Mouse (Mus musculus): ENCODE measurements at regions not wholly inside any gene's neighbourhood (a gene's known extent, or its start where the extent isn't known, plus 50 kb on each side); places are given as distances from the start of the nearest gene placed in this dataset.

- no peak overlapping the region for H3K27ac ChIP-seq (replicated peaks; ENCODE audit: low read depth, low read length)
- DNase-seq (ENCODE audit: low spot score) (no peak), ATAC-seq (ENCODE audit: insufficient number of reproducible peaks, low FRiP score, low TSS enrichment, low read depth) (no peak)
- H3K27me3 ChIP-seq (ENCODE audit: control insufficient read depth, insufficient read depth, low read length) = no peaks in the 10 kb centered on the region
- H3K4me3 ChIP-seq (ENCODE audit: low read depth, low read length) = no peak overlapping the region
- no peaks in the 10 kb centered on the region for H3K4me1 ChIP-seq (ENCODE audit: control insufficient read depth, insufficient read depth, low read length)
- H3K36me3 ChIP-seq (ENCODE audit: control insufficient read depth, insufficient read depth, low read length) = no peaks in the 10 kb centered on the region
- H3K9ac ChIP-seq (ENCODE audit: low read length) = no peak overlapping the region
- 80% methylated on average over 4 of the region's 4 CpGs for WGBS
- H3K4me2 ChIP-seq (ENCODE audit: low read depth, severe bottlenecking) = no peak overlapping the region
- no peaks in the 10 kb centered on the region for H3K9me3 ChIP-seq (ENCODE audit: control insufficient read depth, low read length)
These were observed 2254.1 kb upstream of the Lrrc6 start for GRCm38 (mm10) chr15:68754834-68755233.

- DNase-seq (ENCODE audit: low spot score) (no peak), ATAC-seq (ENCODE audit: insufficient number of reproducible peaks, low FRiP score, low TSS enrichment, low read depth) (no peak)
- Histone ChIP-seq H3K27me3 (ENCODE audit: control insufficient read depth, insufficient read depth, low read length) (no peaks in the 10 kb centered on the region), H3K9ac (ENCODE audit: low read length) (no peak overlapping the region), H3K4me1 (ENCODE audit: control insufficient read depth, insufficient read depth, low read length) (no peaks in the 10 kb centered on the region), H3K4me3 (ENCODE audit: low read depth, low read length) (no peak overlapping the region), H3K27ac (replicated peaks; ENCODE audit: low read depth, low read length) (no peak overlapping the region), H3K9me3 (ENCODE audit: control insufficient read depth, low read length) (no peaks in the 10 kb centered on the region), H3K36me3 (ENCODE audit: control insufficient read depth, insufficient read depth, low read length) (no peaks in the 10 kb centered on the region), H3K4me2 (ENCODE audit: low read depth, severe bottlenecking) (no peak overlapping the region)
- WGBS = 88% methylated on average over 7 of the region's 7 CpGs
These were observed 2238.6 kb upstream of the Lrrc6 start for GRCm38 (mm10) chr15:68739344-68739743.

GRCm38 (mm10) chr15:68721250-68721649, 2220.5 kb upstream of the Lrrc6 start:
- Histone ChIP-seq H3K4me1 (ENCODE audit: control insufficient read depth, insufficient read depth, low read length) (no peaks in the 10 kb centered on the region), H3K9ac (ENCODE audit: low read length) (no peak overlapping the region), H3K27me3 (ENCODE audit: control insufficient read depth, insufficient read depth, low read length) (no peaks in the 10 kb centered on the region), H3K36me3 (ENCODE audit: control insufficient read depth, insufficient read depth, low read length) (no peaks in the 10 kb centered on the region), H3K4me2 (ENCODE audit: low read depth, severe bottlenecking) (no peak overlapping the region), H3K4me3 (ENCODE audit: low read depth, low read length) (no peak overlapping the region), H3K9me3 (ENCODE audit: control insufficient read depth, low read length) (no peaks in the 10 kb centered on the region), H3K27ac (replicated peaks; ENCODE audit: low read depth, low read length) (no peak overlapping the region)
- DNase-seq (ENCODE audit: low spot score) (no peak), ATAC-seq (ENCODE audit: insufficient number of reproducible peaks, low FRiP score, low TSS enrichment, low read depth) (no peak)
- WGBS = 66% methylated on average over 5 of the region's 5 CpGs

GRCm38 (mm10) chr15:68719486-68719885, 2218.8 kb upstream of the Lrrc6 start:
- 80% methylated on average over 12 of the region's 12 CpGs for WGBS
- ATAC-seq (ENCODE audit: insufficient number of reproducible peaks, low FRiP score, low TSS enrichment, low read depth) (no peak), DNase-seq (ENCODE audit: low spot score) (no peak)
- Histone ChIP-seq H3K4me1 (ENCODE audit: control insufficient read depth, insufficient read depth, low read length) (no peaks in the 10 kb centered on the region), H3K27me3 (ENCODE audit: control insufficient read depth, insufficient read depth, low read length) (no peaks in the 10 kb centered on the region), H3K27ac (replicated peaks; ENCODE audit: low read depth, low read length) (no peak overlapping the region), H3K9ac (ENCODE audit: low read length) (no peak overlapping the region), H3K36me3 (ENCODE audit: control insufficient read depth, insufficient read depth, low read length) (no peaks in the 10 kb centered on the region), H3K4me2 (ENCODE audit: low read depth, severe bottlenecking) (no peak overlapping the region), H3K9me3 (ENCODE audit: control insufficient read depth, low read length) (no peaks in the 10 kb centered on the region), H3K4me3 (ENCODE audit: low read depth, low read length) (no peak overlapping the region)

- Histone ChIP-seq H3K9me3 (ENCODE audit: control insufficient read depth, low read length) (no peaks in the 10 kb centered on the region), H3K27ac (replicated peaks; ENCODE audit: low read depth, low read length) (no peak overlapping the region), H3K4me1 (ENCODE audit: control insufficient read depth, insufficient read depth, low read length) (no peaks in the 10 kb centered on the region), H3K9ac (ENCODE audit: low read length) (no peak overlapping the region), H3K36me3 (ENCODE audit: control insufficient read depth, insufficient read depth, low read length) (no peaks in the 10 kb centered on the region), H3K27me3 (ENCODE audit: control insufficient read depth, insufficient read depth, low read length) (no peaks in the 10 kb centered on the region), H3K4me2 (ENCODE audit: low read depth, severe bottlenecking) (no peak overlapping the region), H3K4me3 (ENCODE audit: low read depth, low read length) (no peak overlapping the region)
- 86% methylated on average over 4 of the region's 4 CpGs for WGBS
- DNase-seq (ENCODE audit: low spot score) (no peak), ATAC-seq (ENCODE audit: insufficient number of reproducible peaks, low FRiP score, low TSS enrichment, low read depth) (no peak)
These were observed 2213.6 kb upstream of the Lrrc6 start for GRCm38 (mm10) chr15:68714337-68714736.

- ATAC-seq (ENCODE audit: insufficient number of reproducible peaks, low FRiP score, low TSS enrichment, low read depth) (no peak), DNase-seq (ENCODE audit: low spot score) (no peak)
- no peak overlapping the region for H3K9ac ChIP-seq (ENCODE audit: low read length)
- H3K4me2 ChIP-seq (ENCODE audit: low read depth, severe bottlenecking) = no peak overlapping the region
- H3K4me3 ChIP-seq (ENCODE audit: low read depth, low read length) = no peak overlapping the region
- H3K36me3 ChIP-seq (ENCODE audit: control insufficient read depth, insufficient read depth, low read length) = no peaks in the 10 kb centered on the region
- no peaks in the 10 kb centered on the region for H3K9me3 ChIP-seq (ENCODE audit: control insufficient read depth, low read length)
- WGBS = 84% methylated on average over 3 of the region's 3 CpGs
- H3K27ac ChIP-seq (replicated peaks; ENCODE audit: low read depth, low read length) = no peak overlapping the region
- no peaks in the 10 kb centered on the region for H3K4me1 ChIP-seq (ENCODE audit: control insufficient read depth, insufficient read depth, low read length)
- H3K27me3 ChIP-seq (ENCODE audit: control insufficient read depth, insufficient read depth, low read length) = no peaks in the 10 kb centered on the region
These were observed 2206.6 kb upstream of the Lrrc6 start for GRCm38 (mm10) chr15:68707306-68707705.

- Histone ChIP-seq H3K27me3 (ENCODE audit: control insufficient read depth, insufficient read depth, low read length) (no peaks in the 10 kb centered on the region), H3K9me3 (ENCODE audit: control insufficient read depth, low read length) (no peaks in the 10 kb centered on the region), H3K27ac (replicated peaks; ENCODE audit: low read depth, low read length) (no peak overlapping the region), H3K36me3 (ENCODE audit: control insufficient read depth, insufficient read depth, low read length) (no peaks in the 10 kb centered on the region), H3K4me3 (ENCODE audit: low read depth, low read length) (no peak overlapping the region), H3K4me1 (ENCODE audit: control insufficient read depth, insufficient read depth, low read length) (no peaks in the 10 kb centered on the region), H3K4me2 (ENCODE audit: low read depth, severe bottlenecking) (no peak overlapping the region), H3K9ac (ENCODE audit: low read length) (no peak overlapping the region)
- WGBS = 37% methylated on average over 5 of the region's 5 CpGs
- DNase-seq (ENCODE audit: low spot score) (no peak), ATAC-seq (ENCODE audit: insufficient number of reproducible peaks, low FRiP score, low TSS enrichment, low read depth) (no peak)
These were observed 2194.4 kb upstream of the Lrrc6 start for GRCm38 (mm10) chr15:68695041-68695650.

- H3K4me1 ChIP-seq (ENCODE audit: control insufficient read depth, insufficient read depth, low read length) = no peaks in the 10 kb centered on the region
- ATAC-seq (ENCODE audit: insufficient number of reproducible peaks, low FRiP score, low TSS enrichment, low read depth) (no peak), DNase-seq (ENCODE audit: low spot score) (no peak)
- H3K9me3 ChIP-seq (ENCODE audit: control insufficient read depth, low read length) = no peaks in the 10 kb centered on the region
- no peak overlapping the region for H3K27ac ChIP-seq (replicated peaks; ENCODE audit: low read depth, low read length)
- H3K9ac ChIP-seq (ENCODE audit: low read length) = no peak overlapping the region
- H3K4me3 ChIP-seq (ENCODE audit: low read depth, low read length) = no peak overlapping the region
- 85% methylated on average over 1 of the region's 1 CpGs for WGBS
- no peak overlapping the region for H3K4me2 ChIP-seq (ENCODE audit: low read depth, severe bottlenecking)
- H3K36me3 ChIP-seq (ENCODE audit: control insufficient read depth, insufficient read depth, low read length) = no peaks in the 10 kb centered on the region
- H3K27me3 ChIP-seq (ENCODE audit: control insufficient read depth, insufficient read depth, low read length) = no peaks in the 10 kb centered on the region
These were observed 2166.8 kb upstream of the Lrrc6 start for GRCm38 (mm10) chr15:68667462-68667861.

- Histone ChIP-seq H3K4me1 (ENCODE audit: control insufficient read depth, insufficient read depth, low read length) (no peaks in the 10 kb centered on the region), H3K27me3 (ENCODE audit: control insufficient read depth, insufficient read depth, low read length) (no peaks in the 10 kb centered on the region), H3K4me2 (ENCODE audit: low read depth, severe bottlenecking) (no peak overlapping the region), H3K4me3 (ENCODE audit: low read depth, low read length) (no peak overlapping the region), H3K36me3 (ENCODE audit: control insufficient read depth, insufficient read depth, low read length) (no peaks in the 10 kb centered on the region), H3K27ac (replicated peaks; ENCODE audit: low read depth, low read length) (no peak overlapping the region), H3K9me3 (ENCODE audit: control insufficient read depth, low read length) (no peaks in the 10 kb centered on the region), H3K9ac (ENCODE audit: low read length) (no peak overlapping the region)
- DNase-seq (ENCODE audit: low spot score) (no peak), ATAC-seq (ENCODE audit: insufficient number of reproducible peaks, low FRiP score, low TSS enrichment, low read depth) (no peak)
These were observed 2164.6 kb upstream of the Lrrc6 start for GRCm38 (mm10) chr15:68665331-68665730.

Data from limb, embryonic 11.5 days (tissue).